Mouse (Mus musculus) testis, adult 2 months (tissue): ENCODE results near the gene Zcchc8. TPM values are rescaled to one million over a fixed set of nuclear protein-coding genes. Genes with fewer than 3 reads are reported as not detected.

Source experiments
- H3K27ac ChIP-seq: fragments of 200-500 bp; 2 replicates; pipeline ENCODE4 v1.5.1; 2012; ENCODE audit warnings: low read depth, low read length; ENCODE audit not compliant: control insufficient read depth, insufficient read depth
- H3K27me3 ChIP-seq: fragments of 200-500 bp; 2 replicates; pipeline ENCODE4 v1.6.1; 2012; ENCODE audit warnings: mild to moderate bottlenecking, low read length, moderate library complexity; ENCODE audit not compliant: control insufficient read depth, insufficient read depth
- H3K36me3 ChIP-seq: fragments of 200-500 bp; 2 replicates; pipeline ENCODE4 v1.6.1; 2012; ENCODE audit warnings: mild to moderate bottlenecking, low read length; ENCODE audit not compliant: control insufficient read depth, insufficient read depth
- H3K4me1 ChIP-seq: fragments of 200-500 bp; 2 replicates; pipeline ENCODE4 v1.6.1; 2012; ENCODE audit warnings: low read length; ENCODE audit not compliant: control insufficient read depth, insufficient read depth
- H3K4me3 ChIP-seq: fragments of 200-500 bp; 2 replicates; pipeline ENCODE4 v1.5.1; 2012; ENCODE audit warnings: low read depth, mild to moderate bottlenecking, low read length, moderate library complexity, mixed read lengths; ENCODE audit not compliant: control insufficient read depth
- CTCF ChIP-seq: fragments of 200-500 bp; IDR thresholded peaks from 2 replicates; pipeline ENCODE4 v1.5.1; 2012; ENCODE audit warnings: low read depth, mild to moderate bottlenecking, inconsistent platforms, low read length, moderate library complexity; ENCODE audit not compliant: control insufficient read depth, insufficient read depth, insufficient replicate concordance
- POLR2A ChIP-seq: fragments of 200-500 bp; IDR thresholded peaks from 2 replicates; pipeline ENCODE4 v1.6.1; 2012; ENCODE audit warnings: low read depth, mild to moderate bottlenecking, inconsistent platforms, low read length, moderate library complexity; ENCODE audit not compliant: control insufficient read depth
- polyA plus RNA-seq: library from polyadenylated mRNA; depleted of rRNA; stranded (reverse); fragments of >200 nt; gene quantifications from 2 replicates; pipeline ENCODE4 v1.2.3, GENCODE M21; 2012

Zcchc8 gene
- polyA plus RNA-seq, 1 experiment, result 49.2 TPM

DNA sequence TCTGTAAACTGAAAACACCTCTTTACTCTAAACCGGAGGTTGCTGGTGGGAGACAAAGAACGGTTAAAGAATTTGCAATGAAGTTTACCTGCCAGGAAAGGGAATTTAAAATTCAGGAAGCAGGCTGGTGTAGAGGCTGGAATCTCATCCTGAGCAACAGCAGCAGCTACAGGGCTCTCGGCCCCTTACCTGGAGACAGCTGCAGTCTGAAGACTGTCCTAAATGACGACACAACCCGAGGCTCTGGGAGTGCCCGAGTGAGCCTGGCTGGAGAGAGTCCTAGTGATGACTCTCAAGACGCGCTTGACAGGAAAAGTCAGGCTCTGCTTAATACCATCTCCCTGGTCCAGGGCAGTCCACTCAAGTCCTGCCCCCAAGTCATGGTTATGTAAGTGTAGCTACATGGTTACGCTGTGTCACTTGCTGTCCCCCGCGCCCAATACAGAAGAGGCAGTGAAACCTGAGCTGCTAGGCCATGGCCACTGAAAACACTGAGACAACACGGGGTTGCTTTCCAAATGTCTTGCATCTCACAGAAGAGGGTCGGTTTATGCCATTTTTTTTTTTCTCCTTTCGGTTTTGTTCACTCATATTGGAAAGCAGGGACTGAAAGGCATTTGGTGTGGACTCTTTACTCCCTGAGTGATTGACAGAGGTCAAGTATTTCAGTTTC lies 50.0 kb downstream of the Zcchc8 start:
- H3K27me3 ChIP-seq, result no peaks in the 10 kb centered on the region
- H3K4me1 ChIP-seq, result peaks cover 6% of the 10 kb centered on the region
- H3K4me3 ChIP-seq, result no peak overlapping the region
- TF ChIP-seq CTCF (no peak), POLR2A (no peak)
- H3K27ac ChIP-seq, result peak overlapping the region; percentile 19
- no peaks in the 10 kb centered on the region for H3K36me3 ChIP-seq

DNA sequence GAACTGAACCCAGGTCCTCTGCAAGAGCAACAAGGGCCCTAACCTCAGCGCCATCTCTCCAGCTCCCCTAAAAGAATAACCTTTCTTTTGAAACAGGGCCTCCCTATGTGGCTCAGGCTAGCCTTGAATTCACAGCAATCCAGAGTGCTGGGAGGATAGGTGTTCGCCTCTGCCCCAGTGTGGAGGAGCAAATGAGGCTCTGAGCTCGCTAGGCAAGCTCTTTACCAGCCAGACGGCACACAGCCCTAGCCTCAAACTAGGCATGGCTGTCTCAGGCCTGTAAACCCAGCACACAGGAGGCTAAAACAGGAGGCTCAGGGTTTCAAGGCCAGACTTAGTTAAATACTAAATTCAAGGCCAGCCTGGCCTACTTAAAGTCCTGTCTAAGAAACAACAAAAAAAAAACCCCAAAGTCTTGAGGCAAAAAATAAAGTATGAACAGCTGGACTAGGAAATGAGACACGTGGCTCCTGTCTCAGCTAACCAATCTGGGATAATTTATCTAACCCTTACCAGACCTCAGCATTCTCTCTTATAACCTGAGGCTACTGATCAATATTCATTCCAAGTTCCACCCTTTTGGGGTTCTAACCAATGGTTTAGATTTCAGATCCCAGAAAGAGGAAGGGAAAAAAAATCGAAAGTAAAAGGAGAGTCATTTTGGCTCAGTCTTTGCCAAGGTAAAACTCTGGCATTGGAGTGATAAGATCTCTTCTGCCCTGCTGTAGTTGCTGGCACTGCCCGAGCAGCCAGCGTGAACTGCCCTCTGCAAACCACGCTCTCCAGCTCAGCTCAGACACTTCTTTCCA lies 50.7 kb downstream of the Zcchc8 start:
- Histone ChIP-seq H3K36me3 (no peaks in the 10 kb centered on the region), H3K4me1 (peaks cover 6% of the 10 kb centered on the region), H3K4me3 (peak overlapping the region; percentile 57), H3K27ac (peak overlapping the region; percentile 70), H3K27me3 (no peaks in the 10 kb centered on the region)
- TF ChIP-seq CTCF (no peak), POLR2A (no peak)

DNA sequence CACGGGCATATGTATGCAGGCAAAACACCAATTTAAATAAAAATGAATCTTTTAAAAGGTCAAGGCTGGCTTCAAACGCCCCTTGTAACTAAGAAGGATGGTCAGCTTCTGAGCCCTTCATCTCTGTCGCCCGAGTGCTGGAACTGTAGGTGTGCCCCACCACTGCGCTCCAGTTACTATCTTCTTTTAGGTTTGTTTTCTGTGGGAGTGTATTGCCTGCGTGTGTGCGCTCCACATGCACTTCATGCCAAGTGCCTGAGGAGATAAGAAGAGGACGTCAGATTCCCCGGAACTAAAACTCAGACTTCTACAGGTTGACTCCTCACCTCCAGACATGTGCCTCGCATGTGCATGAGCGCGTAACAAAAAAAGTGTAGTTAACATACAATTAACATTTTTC lies 53.0 kb downstream of the Zcchc8 start:
- Histone ChIP-seq H3K36me3 (no peaks in the 10 kb centered on the region), H3K4me3 (peak overlapping the region; percentile 82), H3K27ac (no peak overlapping the region), H3K4me1 (peaks cover 6% of the 10 kb centered on the region), H3K27me3 (no peaks in the 10 kb centered on the region)
- no peak for TF ChIP-seq CTCF
- TF ChIP-seq POLR2A, result no peak

DNA sequence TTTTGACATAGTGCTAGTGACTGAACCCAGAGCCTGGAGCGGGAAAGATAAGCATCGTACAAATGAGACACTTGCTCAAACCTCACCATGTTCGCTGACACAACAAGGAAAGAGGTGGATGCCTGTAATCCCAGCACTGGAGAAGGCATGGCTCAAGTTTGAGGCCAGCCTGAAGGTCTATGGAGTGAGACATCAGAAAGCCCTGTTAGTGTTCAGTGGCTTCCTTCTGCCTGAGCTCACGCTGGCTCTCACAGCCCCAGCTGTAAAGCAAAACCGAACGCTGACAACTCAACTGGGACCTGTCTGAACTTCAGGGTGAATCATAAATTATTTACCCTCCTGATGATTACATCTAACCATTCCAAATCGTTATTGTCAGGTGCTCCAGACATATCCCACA lies 54.9 kb downstream of the Zcchc8 start:
- peak overlapping the region; percentile 85 for H3K4me3 ChIP-seq
- no peak overlapping the region; the same call in 1 of the 2 replicates for H3K27ac ChIP-seq
- no peaks in the 10 kb centered on the region for H3K36me3 ChIP-seq
- peaks cover 4% of the 10 kb centered on the region; the same call in 1 of the 2 replicates for H3K4me1 ChIP-seq
- no peaks in the 10 kb centered on the region for H3K27me3 ChIP-seq
- TF ChIP-seq POLR2A (no peak), CTCF (no peak)

DNA sequence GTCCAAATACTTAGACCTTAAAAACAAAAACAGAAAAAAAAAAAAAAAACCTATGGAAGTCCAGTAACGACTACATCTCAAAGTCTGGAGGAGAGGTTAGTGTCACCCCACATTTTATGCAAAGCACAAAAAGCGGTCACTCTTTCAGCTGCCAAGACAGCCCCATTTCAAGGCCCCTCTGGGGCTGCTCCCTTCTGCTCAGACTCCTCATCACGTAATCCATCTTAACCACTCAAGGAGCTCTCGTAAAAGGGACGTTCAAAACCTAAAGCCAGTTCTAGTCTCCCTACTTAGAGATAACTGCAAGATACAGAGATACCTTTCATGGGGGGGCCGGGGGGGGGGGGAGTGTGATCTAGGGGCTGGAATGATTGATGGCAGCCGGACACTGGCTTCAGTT lies 56.6 kb downstream of the Zcchc8 start:
- Histone ChIP-seq H3K4me3 (no peak overlapping the region; the same call in 1 of the 2 replicates), H3K36me3 (no peaks in the 10 kb centered on the region), H3K27me3 (no peaks in the 10 kb centered on the region), H3K4me1 (no peaks in the 10 kb centered on the region), H3K27ac (no peak overlapping the region)
- TF ChIP-seq POLR2A (no peak), CTCF (no peak)

DNA sequence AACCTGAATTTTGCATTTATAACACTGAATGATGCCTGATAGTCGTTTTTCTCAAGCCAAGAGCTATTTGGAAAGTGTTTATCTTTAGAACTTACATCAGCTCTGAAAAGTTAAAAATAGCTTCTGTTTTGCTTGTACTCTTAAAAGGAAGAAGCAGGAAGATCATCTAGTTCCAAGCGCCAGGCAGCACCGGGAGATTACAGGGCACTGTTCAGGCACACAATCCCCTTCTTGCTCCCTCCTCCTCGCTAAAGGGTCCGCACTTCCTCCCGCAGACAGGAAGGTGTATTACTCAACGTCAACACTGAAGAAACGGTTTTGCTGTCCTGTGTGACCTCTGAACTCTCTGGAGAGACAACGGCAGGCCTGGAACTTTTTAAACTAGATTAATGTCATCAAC lies 58.8 kb downstream of the Zcchc8 start:
- H3K4me3 ChIP-seq, result no peak overlapping the region

DNA sequence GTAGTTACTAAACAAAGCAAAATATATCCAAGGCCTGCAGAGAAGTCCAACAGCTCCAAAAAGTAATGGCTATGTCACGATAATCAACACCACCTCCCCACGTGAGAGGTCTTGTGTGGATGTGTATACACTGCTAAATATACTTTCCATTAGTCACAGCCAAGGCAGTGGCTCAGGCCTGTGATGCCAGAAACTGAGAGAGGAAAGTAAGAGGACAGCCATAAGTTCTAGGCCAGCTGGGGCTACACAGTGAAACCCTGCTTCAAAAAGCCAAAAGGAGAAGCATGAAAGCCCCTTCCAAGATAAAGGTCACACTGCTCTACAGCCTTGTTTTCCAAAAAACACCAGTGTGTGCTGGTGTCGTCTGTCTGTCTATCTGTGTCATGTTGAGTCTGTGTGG lies 59.3 kb downstream of the Zcchc8 start:
- no peaks in the 10 kb centered on the region for H3K27me3 ChIP-seq
- no peaks in the 10 kb centered on the region for H3K36me3 ChIP-seq
- no peaks in the 10 kb centered on the region for H3K4me1 ChIP-seq
- TF ChIP-seq CTCF, result no peak
- no peak for TF ChIP-seq POLR2A
- peak overlapping the region; percentile 4; the same call in 1 of the 2 replicates for H3K27ac ChIP-seq
- H3K4me3 ChIP-seq, result no peak overlapping the region

More for the DNA sequence above, 58.8 kb downstream of the Zcchc8 start:
- TF ChIP-seq CTCF, result no peak
- TF ChIP-seq POLR2A, result no peak
- no peaks in the 10 kb centered on the region for H3K4me1 ChIP-seq
- H3K36me3 ChIP-seq, result no peaks in the 10 kb centered on the region
- no peaks in the 10 kb centered on the region for H3K27me3 ChIP-seq
- no peak overlapping the region; the same call in 1 of the 2 replicates for H3K27ac ChIP-seq
